Mouse (Mus musculus) myocyte (in vitro differentiated cells): Measurements from ENCODE around the gene Olfml1. TPM values are rescaled to one million over a fixed set of nuclear protein-coding genes. Genes with fewer than 3 reads are reported as not detected.

Experiments used
- H3K27me3 ChIP-seq: one replicate; pipeline ENCODE4 v1.6.1; 2011; ENCODE audit not compliant: control insufficient read depth, insufficient read depth, insufficient read length
- H3K36me3 ChIP-seq: one replicate; pipeline ENCODE4 v1.6.1; 2011; ENCODE audit not compliant: control insufficient read depth, insufficient read depth
- H3K4me2 ChIP-seq: one replicate; pipeline ENCODE4 v1.6.1; 2011; ENCODE audit warnings: low read depth, control low read depth
- H3K4me3 ChIP-seq: one replicate; pipeline ENCODE4 v1.5.1; 2011; ENCODE audit warnings: mild to moderate bottlenecking, control low read depth, moderate library complexity
- H3K79me2 ChIP-seq: one replicate; pipeline ENCODE4 v1.6.1; 2011; ENCODE audit not compliant: control insufficient read depth, insufficient read depth
- H3ac ChIP-seq: one replicate; pipeline ENCODE4 v1.6.1; 2011; ENCODE audit not compliant: control insufficient read depth, insufficient read length
- E2F4 ChIP-seq: IDR thresholded peaks from one replicate; pipeline ENCODE4 v1.6.1; 2011; ENCODE audit warnings: mild to moderate bottlenecking, control low read depth, moderate library complexity; ENCODE audit not compliant: insufficient read depth
- MAX ChIP-seq: IDR thresholded peaks from one replicate; pipeline ENCODE4 v1.6.1; 2011; ENCODE audit warnings: low read depth, mild to moderate bottlenecking, control low read depth
- MYOD1 ChIP-seq, 3 experiments: IDR thresholded peaks; one replicate each; pipeline ENCODE4 v1.6.1; 2011; ENCODE audit warnings: control low read depth in 2 of 3, low read depth in 2 of 3, mild to moderate bottlenecking in 2 of 3, moderate library complexity in 1 of 3; ENCODE audit not compliant: insufficient read length in 2 of 3, control insufficient read depth in 1 of 3
- MYOG ChIP-seq, 3 experiments: IDR thresholded peaks; one replicate each; pipeline ENCODE4 v1.6.1; 2011; ENCODE audit warnings: control low read depth in 2 of 3, low read depth in 2 of 3, mild to moderate bottlenecking in 2 of 3; ENCODE audit not compliant: insufficient read length in 2 of 3, control insufficient read depth in 1 of 3, insufficient read depth in 1 of 3
- POLR2A ChIP-seq: IDR thresholded peaks from one replicate; pipeline ENCODE4 v1.6.1; 2011; ENCODE audit warnings: low read depth, mild to moderate bottlenecking, control low read depth, moderate library complexity; ENCODE audit not compliant: insufficient read length
- REST ChIP-seq: IDR thresholded peaks from one replicate; pipeline ENCODE4 v1.6.1; 2011; ENCODE audit warnings: mild to moderate bottlenecking, control low read depth, moderate library complexity; ENCODE audit not compliant: insufficient read depth, insufficient read length
- SRF ChIP-seq: IDR thresholded peaks from one replicate; pipeline ENCODE4 v1.6.1; 2011; ENCODE audit warnings: low read depth; ENCODE audit not compliant: control insufficient read depth, insufficient read length
- TCF12 ChIP-seq: IDR thresholded peaks from one replicate; pipeline ENCODE4 v1.6.1; 2011; ENCODE audit warnings: mild to moderate bottlenecking, control low read depth; ENCODE audit not compliant: poor library complexity, insufficient read depth, severe bottlenecking
- TCF3 ChIP-seq: IDR thresholded peaks from one replicate; pipeline ENCODE4 v1.6.1; 2011; ENCODE audit warnings: low read depth, control low read depth; ENCODE audit not compliant: insufficient read length
- USF1 ChIP-seq: IDR thresholded peaks from one replicate; pipeline ENCODE4 v1.6.1; 2011; ENCODE audit warnings: low read depth, mild to moderate bottlenecking, control low read depth, moderate library complexity
- polyA plus RNA-seq: library from polyadenylated mRNA; unstranded; fragments of >200 nt; fragmentation: generic; extraction: Trizol; gene quantifications from one replicate; pipeline ENCODE4 v1.2.1, GENCODE M21; 2012; ENCODE audit warnings: missing spikeins

Gene Olfml1
- polyA plus RNA-seq, 1 experiment, result not detected

DNA sequence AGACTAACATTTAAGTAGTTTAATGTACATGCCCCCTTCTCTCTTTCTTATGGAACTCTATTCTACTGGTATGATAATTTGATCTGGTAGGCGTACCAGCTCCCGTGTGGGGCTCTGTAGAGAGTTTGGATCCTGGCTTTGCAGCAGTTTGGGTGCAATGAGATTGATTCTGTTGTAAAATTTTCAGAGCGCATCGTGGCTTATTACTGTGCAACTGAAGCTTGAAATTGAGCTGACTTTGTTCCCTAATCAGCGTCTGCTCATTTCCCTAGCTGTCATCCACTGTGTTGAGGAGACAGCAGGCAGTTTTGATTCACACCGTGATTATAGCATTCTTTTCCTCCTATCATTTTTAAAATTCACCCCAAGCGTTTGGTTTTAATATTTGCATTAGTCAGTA lies 70.2 kb downstream of the Olfml1 start:
- no peaks in the 10 kb centered on the region for H3K79me2 ChIP-seq
- no peak overlapping the region for H3K4me3 ChIP-seq
- H3K27me3 ChIP-seq, result no peaks in the 10 kb centered on the region
- TF ChIP-seq TCF3, result no peak
- no peak for TF ChIP-seq MYOD1 (IDR thresholded peaks at IDR 0.05; ENCODE audit: control insufficient read depth in 1 of 3, insufficient read length in 2 of 3, low read depth in 2 of 3)
- no peak for TF ChIP-seq SRF
- TF ChIP-seq USF1, result no peak
- TF ChIP-seq POLR2A, result no peak
- TF ChIP-seq MAX, result no peak
- no peaks in the 10 kb centered on the region for H3K36me3 ChIP-seq
- no peak overlapping the region for H3ac ChIP-seq
- H3K4me2 ChIP-seq, result no peak overlapping the region

- TF ChIP-seq TCF3, result no peak
- TF ChIP-seq E2F4, result no peak
- no peak for TF ChIP-seq MAX
- no peak for TF ChIP-seq MYOG (IDR thresholded peaks at IDR 0.05; ENCODE audit: control insufficient read depth in 1 of 3, insufficient read depth in 1 of 3, insufficient read length in 2 of 3, low read depth in 2 of 3)
- no peak for TF ChIP-seq USF1
- no peak for TF ChIP-seq TCF12
- no peak for TF ChIP-seq SRF
- TF ChIP-seq REST, result no peak
- Histone ChIP-seq H3K36me3 (no peaks in the 10 kb centered on the region), H3K4me3 (no peak overlapping the region), H3ac (no peak overlapping the region), H3K79me2 (no peaks in the 10 kb centered on the region), H3K27me3 (no peaks in the 10 kb centered on the region), H3K4me2 (no peak overlapping the region)
These were observed 70.8 kb downstream of the Olfml1 start for GRCm38 (mm10) chr7:107638026-107638425.

Other genes starting within 250 kb of the Olfml1 start
- gene Syt9, start 196.7 kb upstream of the Olfml1 start, polyA plus RNA-seq, result not detected
- 0.60 TPM for gene Ppfibp2, start 27.8 kb downstream of the Olfml1 start, polyA plus RNA-seq
- gene 5330417H12Rik, start 57.7 kb downstream of the Olfml1 start, polyA plus RNA-seq, result not detected
- gene Cyb5r2, start 190.6 kb downstream of the Olfml1 start, polyA plus RNA-seq, result 0.11 TPM
- gene Ovch2, start 233.8 kb downstream of the Olfml1 start, polyA plus RNA-seq, result not detected
- gene Olfr467, start 244.8 kb downstream of the Olfml1 start, polyA plus RNA-seq, result not detected